In genomic region chr9:65549643-65550042, GRCm38 (mm10) we compare ENCODE assay signal across 14 mouse cellular contexts. TPM values are rescaled to one million over a fixed set of nuclear protein-coding genes. Genes with fewer than 3 reads are reported as not detected.
DNase-seq lines count a peak whose midpoint lies in the region; ATAC-seq and TF ChIP-seq lines count a peak whose summit lies in the region.
"Had no signal": no experiment of that assay in that cellular context is flagged by ENCODE, and none has a peak within 500 bp of the region (broad histone marks: within the 10 kb centered on the region; RNA-seq: fewer than 3 reads in every experiment).

No protein-coding gene starts in this region.

- no peak overlapping the region for H3K9ac ChIP-seq in kidney, embryonic 16.5 days (replicated peaks; ENCODE audit: low read length)
- H3K9ac ChIP-seq in midbrain, embryonic 13.5 days (replicated peaks) = no peak overlapping the region
- H3K9ac ChIP-seq: forebrain, embryonic 15.5 days had no signal

- H3ac ChIP-seq in myocyte (ENCODE audit: control insufficient read depth, insufficient read length) = no peak overlapping the region

- no peak overlapping the region for H3K4me2 ChIP-seq in kidney, embryonic 16.5 days (replicated peaks; ENCODE audit: low read depth, low read length)
- peak overlapping the region; percentile 53 for H3K4me2 ChIP-seq in myocyte (ENCODE audit: low read depth)
- H3K4me2 ChIP-seq in midbrain, embryonic 13.5 days (replicated peaks) = no peak overlapping the region
- H3K4me2 ChIP-seq: forebrain, embryonic 15.5 days had no signal

- no peaks in the 10 kb centered on the region for H3K9me3 ChIP-seq in kidney, embryonic 16.5 days (ENCODE audit: low read length)
- no peaks in the 10 kb centered on the region for H3K9me3 ChIP-seq in embryonic facial prominence, embryonic 10.5 days
- H3K9me3 ChIP-seq in midbrain, embryonic 13.5 days = no peaks in the 10 kb centered on the region
- H3K9me3 ChIP-seq: forebrain, embryonic 15.5 days had no signal

- WGBS in kidney, embryonic 16.5 days = 86% methylated on average over 5 of the region's 5 CpGs
- WGBS in embryonic facial prominence, embryonic 10.5 days = 90% methylated on average over 5 of the region's 5 CpGs
- 90% methylated on average over 5 of the region's 5 CpGs for WGBS in midbrain, embryonic 13.5 days

- TF ChIP-seq POLR2A in myocyte (IDR thresholded peaks at IDR 0.05; ENCODE audit: insufficient read length, low read depth) = no peak

- no peaks in the 10 kb centered on the region for H3K36me3 ChIP-seq in kidney, embryonic 16.5 days (ENCODE audit: insufficient read depth, low read length)
- peaks cover 14% of the 10 kb centered on the region; the same call in 1 of the 2 replicates for H3K36me3 ChIP-seq in embryonic facial prominence, embryonic 10.5 days (replicated peaks)
- no peaks in the 10 kb centered on the region for H3K36me3 ChIP-seq in myocyte (ENCODE audit: control insufficient read depth, insufficient read depth)
- no peaks in the 10 kb centered on the region for H3K36me3 ChIP-seq in midbrain, embryonic 13.5 days
- H3K36me3 ChIP-seq: forebrain, embryonic 15.5 days had no signal

- no peak for DNase-seq in kidney, adult 8-10 months
- no peak for DNase-seq in embryonic facial prominence, embryonic 10.5 days (ENCODE audit: low spot score)
- DNase-seq in adrenal gland, postnatal 10 days = no peak
- DNase-seq: cerebellum, adult 8-10 months; heart, adult 18-20 months; kidney, adult 18-20 months; layer of hippocampus, postnatal 36 days; lung, postnatal 4 days had no signal

- no peaks in the 10 kb centered on the region for H3K79me2 ChIP-seq in myocyte (ENCODE audit: control insufficient read depth, insufficient read depth)

- peak overlapping the region; percentile 96; the same call in 1 of the 2 replicates for H3K27ac ChIP-seq in kidney, embryonic 16.5 days (ENCODE audit: low read length)
- H3K27ac ChIP-seq in embryonic facial prominence, embryonic 10.5 days (replicated peaks) = 0 out of 2 replicates have a peak overlapping the region, but pooled peaks have one; percentile 2
- H3K27ac ChIP-seq in midbrain, embryonic 13.5 days = no peak overlapping the region
- H3K27ac ChIP-seq: forebrain, embryonic 15.5 days had no signal

- no peaks in the 10 kb centered on the region for H3K27me3 ChIP-seq in kidney, embryonic 16.5 days (ENCODE audit: insufficient read depth, low read length)
- no peaks in the 10 kb centered on the region for H3K27me3 ChIP-seq in embryonic facial prominence, embryonic 10.5 days (replicated peaks; ENCODE audit: low read depth, poor library complexity, severe bottlenecking)
- no peaks in the 10 kb centered on the region for H3K27me3 ChIP-seq in myocyte (ENCODE audit: control insufficient read depth, insufficient read depth, insufficient read length)
- H3K27me3 ChIP-seq in midbrain, embryonic 13.5 days = no peaks in the 10 kb centered on the region
- H3K27me3 ChIP-seq: forebrain, embryonic 15.5 days; Patski had no signal

- no peak overlapping the region for H3K4me3 ChIP-seq in kidney, embryonic 16.5 days (ENCODE audit: low read length)
- H3K4me3 ChIP-seq in embryonic facial prominence, embryonic 10.5 days = no peak overlapping the region
- no peak overlapping the region for H3K4me3 ChIP-seq in myocyte
- H3K4me3 ChIP-seq in midbrain, embryonic 13.5 days (replicated peaks) = no peak overlapping the region
- H3K4me3 ChIP-seq: forebrain, embryonic 15.5 days had no signal

- H3K4me1 ChIP-seq in kidney, embryonic 16.5 days (ENCODE audit: insufficient read depth, low read length) = peaks cover 35% of the 10 kb centered on the region
- H3K4me1 ChIP-seq in embryonic facial prominence, embryonic 10.5 days = peaks cover 47% of the 10 kb centered on the region
- peaks cover 27% of the 10 kb centered on the region for H3K4me1 ChIP-seq in midbrain, embryonic 13.5 days (replicated peaks)

- no peak for ATAC-seq in kidney, embryonic 16.5 days (ENCODE audit: low FRiP score, low TSS enrichment)
- ATAC-seq in CD4-positive, CD25-positive, alpha-beta regulatory T cell, adult 4 months = peak; percentile 35
- no peak for ATAC-seq in midbrain, embryonic 13.5 days
- ATAC-seq: forebrain, embryonic 15.5 days had no signal

TF ChIP-seq in myocyte, 11 proteins besides CTCF, POLR2A, EP300 and RAD21:
- TF ChIP-seq TCF3 (IDR thresholded peaks at IDR 0.05; ENCODE audit: insufficient read length, low read depth) = no peak
- TF ChIP-seq REST (IDR thresholded peaks at IDR 0.05; ENCODE audit: insufficient read depth, insufficient read length) = no peak
- TF ChIP-seq POLR2AphosphoS2 (IDR thresholded peaks at IDR 0.05; ENCODE audit: insufficient read length, low read depth) = no peak
- no peak for TF ChIP-seq MAX (IDR thresholded peaks at IDR 0.05; ENCODE audit: low read depth)
- TF ChIP-seq MYOG (IDR thresholded peaks at IDR 0.05; ENCODE audit: control insufficient read depth in 1 of 3, insufficient read depth in 1 of 3, insufficient read length in 2 of 3, low read depth in 2 of 3) = no peak
- no peak for TF ChIP-seq E2F4 (IDR thresholded peaks at IDR 0.05; ENCODE audit: insufficient read depth)
- TF ChIP-seq USF1 (IDR thresholded peaks at IDR 0.05; ENCODE audit: low read depth) = no peak
- no peak for TF ChIP-seq SRF (IDR thresholded peaks at IDR 0.05; ENCODE audit: control insufficient read depth, insufficient read length, low read depth)
- no peak for TF ChIP-seq MYOD1 (IDR thresholded peaks at IDR 0.05; ENCODE audit: control insufficient read depth in 1 of 3, insufficient read length in 2 of 3, low read depth in 2 of 3)
- no peak for TF ChIP-seq TCF12 (IDR thresholded peaks at IDR 0.05; ENCODE audit: insufficient read depth, poor library complexity, severe bottlenecking)
- no peak for TF ChIP-seq CEBPB (IDR thresholded peaks at IDR 0.05; ENCODE audit: insufficient read depth, poor library complexity, severe bottlenecking)

RNA-seq across cellular contexts. Expression of gene Ankdd1a, which starts 29.6 kb away (rescaled TPM):
- not detected in 2 replicates for polyA plus RNA-seq in kidney, embryonic 16.5 days (2015; fragmentation: Nextera tagmentation; extraction: Ambion mirVana)
- polyA plus RNA-seq in CD4-positive, CD25-positive, alpha-beta regulatory T cell, adult 4 months (2017; shearing (Covaris generic)) = under 1 TPM in 1 of 2 experiments, not detected in 1; 0.35 TPM
- polyA plus RNA-seq in embryonic facial prominence, embryonic 10.5 days (2016; fragmentation: Nextera tagmentation; extraction: Ambion mirVana) = not detected in 2 replicates
- polyA plus RNA-seq in myocyte (2012; fragmentation: generic; extraction: Trizol) = 0.02 TPM
- total RNA-seq in adrenal gland, postnatal 10 days (2021) = under 1 TPM in 1 of 2 experiments, not detected in 1; 0.45 TPM
- 0.63 and 0.72 TPM in 2 replicates for polyA plus RNA-seq in midbrain, embryonic 13.5 days (2015; fragmentation: Nextera tagmentation; extraction: Ambion mirVana)
- total RNA-seq: heart, adult 18-20 months had no signal
- polyA plus RNA-seq: Patski had no signal

RNA-seq across cellular contexts. Expression of gene Plekho2, which starts 30.2 kb away (rescaled TPM):
- polyA plus RNA-seq in kidney, embryonic 16.5 days (2015; fragmentation: Nextera tagmentation; extraction: Ambion mirVana) = 18.7 and 19.4 TPM in 2 replicates
- 10 to 100 TPM; 53.6 to 81.0 TPM for polyA plus RNA-seq in CD4-positive, CD25-positive, alpha-beta regulatory T cell, adult 4 months (2017; shearing (Covaris generic))
- 14.3 and 15.2 TPM in 2 replicates for polyA plus RNA-seq in embryonic facial prominence, embryonic 10.5 days (2016; fragmentation: Nextera tagmentation; extraction: Ambion mirVana)
- polyA plus RNA-seq in myocyte (2012; fragmentation: generic; extraction: Trizol) = 14.6 TPM
- 10 to 100 TPM; 32.5 to 37.8 TPM for total RNA-seq in adrenal gland, postnatal 10 days (2021)
- 5.6 and 5.9 TPM in 2 replicates for polyA plus RNA-seq in midbrain, embryonic 13.5 days (2015; fragmentation: Nextera tagmentation; extraction: Ambion mirVana)

RNA-seq across cellular contexts. Expression of gene Pif1, which starts 37.3 kb away (rescaled TPM):
- polyA plus RNA-seq in kidney, embryonic 16.5 days (2015; fragmentation: Nextera tagmentation; extraction: Ambion mirVana) = 15.5 and 16.9 TPM in 2 replicates
- 1 to 10 TPM in 1 of 2 experiments, under 1 TPM in 1; 0.73 to 1.1 TPM for polyA plus RNA-seq in CD4-positive, CD25-positive, alpha-beta regulatory T cell, adult 4 months (2017; shearing (Covaris generic))
- 27.7 and 28.0 TPM in 2 replicates for polyA plus RNA-seq in embryonic facial prominence, embryonic 10.5 days (2016; fragmentation: Nextera tagmentation; extraction: Ambion mirVana)
- polyA plus RNA-seq in myocyte (2012; fragmentation: generic; extraction: Trizol) = 6.9 TPM
- 1 to 10 TPM; 2.0 to 3.3 TPM for total RNA-seq in adrenal gland, postnatal 10 days (2021)
- polyA plus RNA-seq in midbrain, embryonic 13.5 days (2015; fragmentation: Nextera tagmentation; extraction: Ambion mirVana) = 8.4 and 9.7 TPM in 2 replicates
- total RNA-seq: heart, adult 18-20 months had no signal
